ENCODE assay signal across 9 mouse cellular contexts in the genomic region with DNA sequence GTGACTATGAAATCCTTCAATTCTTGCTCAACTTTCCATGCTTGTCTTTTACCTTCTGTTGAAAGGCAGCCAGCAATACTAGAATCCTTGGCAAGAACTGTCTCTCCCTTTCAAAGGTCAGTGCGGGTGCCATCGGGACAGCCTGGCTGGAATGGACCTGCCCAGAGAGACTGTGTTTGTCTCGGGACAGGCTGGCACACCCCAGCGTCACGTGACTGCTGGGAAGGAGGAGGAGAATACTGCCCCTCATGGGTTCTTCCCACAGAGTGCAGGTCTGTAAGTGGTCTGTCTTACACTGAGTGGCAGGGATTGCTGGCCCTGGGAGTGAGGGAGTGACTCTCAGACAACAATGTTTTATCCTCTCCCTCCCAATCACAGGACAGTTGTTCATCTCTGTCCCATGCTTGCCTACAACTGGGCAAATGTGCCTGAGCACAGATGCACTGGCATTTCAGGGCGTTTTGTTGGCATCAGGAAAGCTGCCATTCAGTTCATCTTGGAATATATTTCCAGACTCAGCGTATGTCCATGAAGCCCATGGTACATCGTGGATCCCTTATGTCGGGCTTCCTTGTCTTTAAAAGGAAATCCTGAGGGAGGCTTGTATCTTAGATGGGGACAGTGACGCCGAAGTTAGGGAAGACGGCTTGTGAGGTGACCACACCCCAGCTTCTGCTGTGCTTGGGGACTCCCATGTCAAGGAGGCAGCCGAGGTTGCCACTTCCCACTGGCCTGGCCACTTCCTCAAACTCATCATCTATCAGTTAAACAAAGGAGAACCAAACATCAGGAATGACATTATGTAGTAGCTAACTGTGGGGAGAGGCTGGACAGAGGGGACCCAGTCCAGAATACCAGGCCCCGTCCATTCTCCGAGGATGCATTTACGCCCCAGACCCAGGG.
DNase-seq lines count a peak whose midpoint lies in the region; ATAC-seq lines count a peak whose summit lies in the region.
"Had no signal": no experiment of that assay in that cellular context is flagged by ENCODE, and none has a peak within 500 bp of the region (broad histone marks: within the 10 kb centered on the region; RNA-seq: fewer than 3 reads in every experiment).

No protein-coding gene starts in this region.

- peak; percentile 5 for DNase-seq in MEL-GATA-1-ER (ENCODE audit: extremely low read depth, low read depth)
- no peak for DNase-seq in embryonic facial prominence, embryonic 14.5 days (ENCODE audit: low spot score)
- no peak for DNase-seq in retina, embryonic 14.5 days (ENCODE audit: low spot score)
- DNase-seq in embryo, embryonic 10 days (ENCODE audit: low spot score): no peak

- no peak overlapping the region for H3K4me3 ChIP-seq in forebrain, embryonic 16.5 days (replicated peaks; ENCODE audit: low read length)
- H3K4me3 ChIP-seq in forebrain, embryonic 12.5 days (replicated peaks): no peak overlapping the region
- no peak overlapping the region for H3K4me3 ChIP-seq in embryonic facial prominence, embryonic 14.5 days (ENCODE audit: low read depth, low read length)
- H3K4me3 ChIP-seq in hindbrain, embryonic 16.5 days (ENCODE audit: low read length): no peak overlapping the region
- H3K4me3 ChIP-seq: limb, embryonic 13.5 days had no signal

- no peak overlapping the region for H3K27ac ChIP-seq in forebrain, embryonic 16.5 days (ENCODE audit: low read length)
- H3K27ac ChIP-seq in forebrain, embryonic 12.5 days: no peak overlapping the region
- no peak overlapping the region for H3K27ac ChIP-seq in embryonic facial prominence, embryonic 14.5 days (replicated peaks; ENCODE audit: low read depth, low read length)
- H3K27ac ChIP-seq in hindbrain, embryonic 16.5 days (ENCODE audit: low read depth, low read length): no peak overlapping the region; the same call in 1 of the 2 replicates
- H3K27ac ChIP-seq: limb, embryonic 13.5 days had no signal

- peak; percentile 44; the same call in 1 of the 2 replicates for ATAC-seq in forebrain, embryonic 16.5 days
- ATAC-seq in forebrain, embryonic 12.5 days (ENCODE audit: low FRiP score): no peak
- 0 out of 2 replicates have a peak, but pooled peaks have one; percentile 41 for ATAC-seq in embryonic facial prominence, embryonic 14.5 days (ENCODE audit: low read depth)
- ATAC-seq in hindbrain, embryonic 16.5 days: peak; percentile 76
- ATAC-seq in megakaryocyte progenitor cell, adult 5-6 weeks (replicated peaks; ENCODE audit: poor library complexity): peak; percentile 83

- H3K27me3 ChIP-seq in forebrain, embryonic 16.5 days (replicated peaks; ENCODE audit: control insufficient read depth, insufficient read depth, low read length): no peaks in the 10 kb centered on the region
- no peaks in the 10 kb centered on the region for H3K27me3 ChIP-seq in forebrain, embryonic 12.5 days
- no peaks in the 10 kb centered on the region for H3K27me3 ChIP-seq in embryonic facial prominence, embryonic 14.5 days (replicated peaks; ENCODE audit: control insufficient read depth, insufficient read depth, low read length)
- H3K27me3 ChIP-seq in hindbrain, embryonic 16.5 days (replicated peaks; ENCODE audit: control insufficient read depth, insufficient read depth, low read length): no peaks in the 10 kb centered on the region
- H3K27me3 ChIP-seq: limb, embryonic 13.5 days had no signal

- no peaks in the 10 kb centered on the region for H3K9me3 ChIP-seq in forebrain, embryonic 16.5 days (ENCODE audit: control insufficient read depth, low read length)
- no peaks in the 10 kb centered on the region for H3K9me3 ChIP-seq in forebrain, embryonic 12.5 days
- no peaks in the 10 kb centered on the region for H3K9me3 ChIP-seq in embryonic facial prominence, embryonic 14.5 days (ENCODE audit: control insufficient read depth, low read length)
- H3K9me3 ChIP-seq in hindbrain, embryonic 16.5 days (ENCODE audit: control insufficient read depth, low read length): no peaks in the 10 kb centered on the region
- H3K9me3 ChIP-seq: limb, embryonic 13.5 days had no signal

- H3K9ac ChIP-seq in forebrain, embryonic 16.5 days (replicated peaks; ENCODE audit: low read depth, low read length): no peak overlapping the region
- H3K9ac ChIP-seq in forebrain, embryonic 12.5 days: no peak overlapping the region
- no peak overlapping the region for H3K9ac ChIP-seq in embryonic facial prominence, embryonic 14.5 days (ENCODE audit: low read depth, low read length)
- H3K9ac ChIP-seq in hindbrain, embryonic 16.5 days (ENCODE audit: low read depth, low read length): no peak overlapping the region
- H3K9ac ChIP-seq: limb, embryonic 13.5 days had no signal

- no peak overlapping the region for H3K4me2 ChIP-seq in forebrain, embryonic 16.5 days (ENCODE audit: low read length)
- H3K4me2 ChIP-seq in forebrain, embryonic 12.5 days: no peak overlapping the region
- H3K4me2 ChIP-seq in embryonic facial prominence, embryonic 14.5 days (ENCODE audit: low read depth, low read length): no peak overlapping the region
- H3K4me2 ChIP-seq in hindbrain, embryonic 16.5 days (ENCODE audit: low read length): no peak overlapping the region
- H3K4me2 ChIP-seq: limb, embryonic 13.5 days had no signal

- peaks cover 28% of the 10 kb centered on the region for H3K4me1 ChIP-seq in forebrain, embryonic 16.5 days (replicated peaks; ENCODE audit: control insufficient read depth, insufficient read depth, low read length)
- H3K4me1 ChIP-seq in forebrain, embryonic 12.5 days: no peaks in the 10 kb centered on the region
- H3K4me1 ChIP-seq in embryonic facial prominence, embryonic 14.5 days (ENCODE audit: control insufficient read depth, insufficient read depth, low read length): peaks cover 10% of the 10 kb centered on the region; the same call in 1 of the 2 replicates
- peaks cover 19% of the 10 kb centered on the region for H3K4me1 ChIP-seq in hindbrain, embryonic 16.5 days (ENCODE audit: control insufficient read depth, insufficient read depth, low read depth, low read length)

- WGBS in forebrain, embryonic 16.5 days: 81% methylated on average over 16 of the region's 16 CpGs
- 93% methylated on average over 16 of the region's 16 CpGs for WGBS in forebrain, embryonic 12.5 days
- WGBS in embryonic facial prominence, embryonic 14.5 days: 88% methylated on average over 16 of the region's 16 CpGs
- 80% methylated on average over 16 of the region's 16 CpGs for WGBS in hindbrain, embryonic 16.5 days

- no peaks in the 10 kb centered on the region for H3K36me3 ChIP-seq in forebrain, embryonic 16.5 days (ENCODE audit: control insufficient read depth, insufficient read depth)
- no peaks in the 10 kb centered on the region for H3K36me3 ChIP-seq in forebrain, embryonic 12.5 days (replicated peaks)
- H3K36me3 ChIP-seq in embryonic facial prominence, embryonic 14.5 days (ENCODE audit: control insufficient read depth, insufficient read depth, low read length): no peaks in the 10 kb centered on the region
- no peaks in the 10 kb centered on the region for H3K36me3 ChIP-seq in hindbrain, embryonic 16.5 days (ENCODE audit: control insufficient read depth, insufficient read depth, low read length)
- H3K36me3 ChIP-seq: limb, embryonic 13.5 days had no signal
